Mouse (Mus musculus) embryonic facial prominence, embryonic 10.5 days (tissue): ENCODE measurements around the gene Sfxn3. TPM values are rescaled to one million over a fixed set of nuclear protein-coding genes. Genes with fewer than 3 reads are reported as not detected.

Experiments used
- DNase-seq: peaks from one replicate; pipeline ENCODE4 v3.0.0-alpha.2; 2017; ENCODE audit warnings: low spot score
- H3K27ac ChIP-seq: fragments of 300-500 bp; sonication (generic); replicated peaks from 2 replicates; pipeline ENCODE4 v1.5.1; 2016; ENCODE audit warnings: mild to moderate bottlenecking
- H3K27me3 ChIP-seq: fragments of 300-500 bp; sonication (generic); replicated peaks from 2 replicates; pipeline ENCODE4 v1.6.1; 2016; ENCODE audit warnings: low read depth, mild to moderate bottlenecking; ENCODE audit not compliant: poor library complexity, severe bottlenecking
- H3K36me3 ChIP-seq: fragments of 300-500 bp; sonication (generic); replicated peaks from 2 replicates; pipeline ENCODE4 v1.6.1; 2016; ENCODE audit warnings: mild to moderate bottlenecking, moderate library complexity
- H3K4me1 ChIP-seq: fragments of 300-500 bp; sonication (generic); 2 replicates; pipeline ENCODE4 v1.6.1; 2016
- H3K4me3 ChIP-seq: fragments of 300-500 bp; sonication (generic); 2 replicates; pipeline ENCODE4 v1.5.1; 2016; ENCODE audit warnings: mild to moderate bottlenecking, moderate library complexity
- H3K9me3 ChIP-seq: fragments of 300-500 bp; sonication (generic); 2 replicates; pipeline ENCODE4 v1.6.1; 2016; ENCODE audit warnings: mild to moderate bottlenecking
- WGBS: fragments of 180-500 bp; shearing (Covaris S2); methylation state at CpG from one replicate; pipeline ENCODE4 v1.1.7; 2016; 5-methylcytosine and 5-hydroxymethylcytosine counted together
- polyA plus RNA-seq: library from polyadenylated mRNA; unstranded; fragments of >200 nt; fragmentation: Nextera tagmentation; extraction: Ambion mirVana; gene quantifications from 2 replicates; pipeline ENCODE4 v1.2.1, GENCODE M21; 2016

Gene Sfxn3
- polyA plus RNA-seq, 1 experiment from 2014 or later: 9.8 TPM

- peak overlapping the region; percentile 88 for H3K27ac ChIP-seq
Measured at GRCm38 (mm10) chr19:45075323-45076035, 28.2 kb downstream of the Sfxn3 start.

GRCm38 (mm10) chr19:45076036-45076575 lies 28.8 kb downstream of the Sfxn3 start:
- Histone ChIP-seq H3K27ac (no peak overlapping the region), H3K4me1 (peaks cover 70% of the 10 kb centered on the region), H3K4me3 (peak overlapping the region; percentile 63), H3K36me3 (no peaks in the 10 kb centered on the region), H3K9me3 (no peaks in the 10 kb centered on the region), H3K27me3 (peaks cover 87% of the 10 kb centered on the region)
- no peak for DNase-seq
- WGBS: 6% methylated on average over 17 of the region's 17 CpGs

More at GRCm38 (mm10) chr19:45075323-45076035, 28.2 kb downstream of the Sfxn3 start:
- Histone ChIP-seq H3K4me3 (peak overlapping the region; percentile 63), H3K9me3 (no peaks in the 10 kb centered on the region), H3K27me3 (peaks cover 87% of the 10 kb centered on the region), H3K36me3 (no peaks in the 10 kb centered on the region), H3K4me1 (peaks cover 63% of the 10 kb centered on the region)
- DNase-seq: peak; percentile 48
- WGBS: under 1% methylated on average over 32 of the region's 32 CpGs

DNA sequence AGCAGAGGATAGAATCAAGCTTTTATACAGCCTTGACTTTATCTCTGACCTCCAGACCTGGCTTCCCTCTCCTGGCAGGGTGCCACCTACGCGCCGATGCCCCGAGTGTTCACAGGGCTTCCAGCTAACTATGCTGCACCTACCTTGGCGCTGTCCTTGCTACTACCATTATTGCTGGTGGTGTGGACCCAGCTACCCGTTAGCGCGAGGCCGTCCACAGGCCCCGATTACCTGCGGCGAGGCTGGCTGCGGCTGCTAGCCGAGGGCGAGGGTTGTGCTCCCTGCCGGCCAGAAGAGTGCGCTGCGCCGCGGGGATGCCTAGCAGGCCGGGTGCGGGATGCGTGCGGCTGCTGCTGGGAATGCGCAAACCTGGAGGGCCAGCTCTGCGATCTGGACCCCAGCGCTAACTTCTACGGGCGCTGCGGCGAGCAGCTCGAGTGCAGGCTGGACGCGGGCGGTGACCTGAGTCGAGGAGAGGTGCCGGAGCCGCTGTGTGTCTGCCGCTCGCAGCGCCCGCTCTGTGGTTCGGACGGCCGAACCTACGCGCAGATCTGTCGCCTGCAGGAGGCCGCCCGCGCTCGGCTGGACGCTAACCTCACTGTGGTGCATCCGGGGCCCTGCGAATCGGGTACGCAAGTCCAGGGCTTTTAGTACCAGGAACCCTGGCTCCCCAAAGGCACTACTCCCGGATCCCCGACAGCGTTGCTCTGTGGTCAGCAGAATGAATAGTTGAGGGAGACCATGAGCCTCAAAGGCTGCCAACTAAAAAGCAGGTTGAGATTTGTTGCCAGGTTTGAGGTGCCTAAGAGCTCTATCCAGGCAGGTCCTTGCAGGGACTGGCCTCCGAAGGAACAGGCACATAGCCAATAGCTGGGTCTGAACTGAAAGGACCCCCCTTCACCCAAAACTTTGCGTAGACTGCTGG lies 29.5 kb downstream of the Sfxn3 start:
- WGBS: under 1% methylated on average over 62 of the region's 62 CpGs
- H3K36me3 ChIP-seq: no peaks in the 10 kb centered on the region
- peaks cover 74% of the 10 kb centered on the region for H3K4me1 ChIP-seq
- peaks cover 87% of the 10 kb centered on the region for H3K27me3 ChIP-seq
- peak; percentile 82 for DNase-seq
- H3K4me3 ChIP-seq: peak overlapping the region; percentile 63
- H3K27ac ChIP-seq: peak overlapping the region; percentile 0; the same call in 1 of the 2 replicates
- H3K9me3 ChIP-seq: no peaks in the 10 kb centered on the region

DNA sequence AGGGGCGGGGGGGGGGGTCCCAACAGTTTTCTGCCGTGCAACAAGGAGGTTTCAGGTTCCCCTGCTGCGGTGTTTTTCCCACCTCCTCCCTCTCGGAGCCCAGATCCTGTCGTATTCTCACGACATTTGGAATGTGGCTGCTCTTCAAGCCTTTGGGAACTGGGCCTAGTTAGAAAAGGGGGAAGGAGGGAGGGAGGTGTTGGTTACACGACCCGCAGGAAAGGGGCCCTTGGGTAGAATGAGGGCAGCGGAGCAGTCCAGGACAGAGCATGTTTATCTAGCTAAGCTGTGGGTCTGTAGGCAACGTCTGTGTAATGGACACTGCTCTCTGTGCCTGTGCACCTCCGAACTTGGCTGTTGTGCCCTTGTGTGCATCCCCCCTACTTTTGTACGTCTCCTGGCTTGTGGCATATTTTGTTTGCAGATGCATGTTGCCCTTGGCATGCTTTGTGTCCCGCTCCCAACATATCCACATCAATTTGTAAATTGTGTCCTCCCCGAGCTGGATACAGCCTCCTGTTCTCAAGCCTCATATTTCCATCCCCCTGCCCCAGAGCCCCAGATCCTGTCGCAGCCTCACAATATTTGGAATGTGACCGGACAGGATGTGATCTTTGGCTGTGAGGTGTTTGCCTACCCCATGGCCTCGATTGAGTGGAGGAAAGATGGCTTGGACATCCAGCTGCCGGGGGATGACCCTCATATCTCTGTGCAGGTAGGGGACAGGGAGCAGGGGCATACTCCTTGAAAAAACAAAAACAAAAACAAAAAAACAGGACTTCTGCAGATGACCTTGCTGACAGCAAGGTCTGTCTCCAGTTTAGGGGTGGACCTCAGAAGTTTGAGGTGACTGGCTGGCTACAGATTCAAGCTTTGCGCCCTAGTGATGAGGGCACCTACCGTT lies 30.7 kb downstream of the Sfxn3 start:
- H3K4me1 ChIP-seq: peaks cover 78% of the 10 kb centered on the region
- 4% methylated on average over 20 of the region's 20 CpGs for WGBS
- H3K36me3 ChIP-seq: no peaks in the 10 kb centered on the region
- peaks cover 91% of the 10 kb centered on the region for H3K27me3 ChIP-seq
- H3K27ac ChIP-seq: no peak overlapping the region
- peak; percentile 53 for DNase-seq
- H3K9me3 ChIP-seq: no peaks in the 10 kb centered on the region
- peak overlapping the region; percentile 63; the same call in 1 of the 2 replicates for H3K4me3 ChIP-seq

- no peak overlapping the region for H3K27ac ChIP-seq
- WGBS: 5% methylated on average over 17 of the region's 17 CpGs
- no peaks in the 10 kb centered on the region for H3K9me3 ChIP-seq
- H3K27me3 ChIP-seq: peaks cover 92% of the 10 kb centered on the region
- DNase-seq: peak; percentile 52
- no peaks in the 10 kb centered on the region for H3K36me3 ChIP-seq
- H3K4me1 ChIP-seq: peaks cover 84% of the 10 kb centered on the region
- H3K4me3 ChIP-seq: peak overlapping the region; percentile 51
Measured at GRCm38 (mm10) chr19:45078971-45079764, 31.9 kb downstream of the Sfxn3 start.

DNA sequence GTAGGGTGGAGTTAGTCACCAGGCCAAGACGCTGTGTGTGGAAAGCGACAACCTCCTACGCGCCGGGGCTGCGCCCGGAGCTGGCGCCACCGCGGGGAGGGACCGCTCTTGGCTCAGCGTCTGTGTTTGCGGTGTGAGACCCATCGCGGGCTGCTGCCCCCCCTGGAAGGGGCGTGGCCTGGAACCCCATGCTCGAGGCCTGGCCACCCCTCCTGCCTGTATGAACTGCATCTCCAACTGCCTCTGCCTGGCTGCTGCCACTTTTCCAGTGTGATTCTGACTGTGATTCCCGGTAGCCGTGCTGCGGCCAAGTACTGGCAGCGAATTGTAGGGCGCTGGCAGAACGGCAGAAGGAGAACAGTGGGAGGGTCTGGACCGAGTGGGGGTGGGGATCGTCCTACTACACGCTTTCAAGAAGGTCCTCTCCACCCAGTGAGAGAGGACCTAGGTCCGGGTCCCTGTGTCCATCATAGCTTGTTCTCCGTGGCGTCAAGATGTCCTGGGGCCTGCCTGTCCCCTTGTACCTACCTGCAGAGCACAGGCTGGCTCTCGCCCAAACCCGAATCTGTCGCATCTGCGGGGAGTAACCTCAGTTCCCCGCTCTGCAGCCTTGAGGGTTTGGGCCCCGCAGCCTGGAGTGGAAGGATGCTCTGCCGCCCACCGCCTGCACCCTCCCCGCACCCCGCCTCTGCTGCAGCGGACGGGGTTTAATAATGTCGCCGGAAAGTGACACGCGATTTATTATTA lies 32.6 kb downstream of the Sfxn3 start:
- DNase-seq: peak; percentile 72
- Histone ChIP-seq H3K9me3 (no peaks in the 10 kb centered on the region), H3K4me3 (peak overlapping the region; percentile 51), H3K27me3 (peaks cover 99% of the 10 kb centered on the region), H3K4me1 (peaks cover 82% of the 10 kb centered on the region), H3K36me3 (no peaks in the 10 kb centered on the region), H3K27ac (peak overlapping the region; percentile 49; the same call in 1 of the 2 replicates)
- under 1% methylated on average over 45 of the region's 45 CpGs for WGBS

DNA sequence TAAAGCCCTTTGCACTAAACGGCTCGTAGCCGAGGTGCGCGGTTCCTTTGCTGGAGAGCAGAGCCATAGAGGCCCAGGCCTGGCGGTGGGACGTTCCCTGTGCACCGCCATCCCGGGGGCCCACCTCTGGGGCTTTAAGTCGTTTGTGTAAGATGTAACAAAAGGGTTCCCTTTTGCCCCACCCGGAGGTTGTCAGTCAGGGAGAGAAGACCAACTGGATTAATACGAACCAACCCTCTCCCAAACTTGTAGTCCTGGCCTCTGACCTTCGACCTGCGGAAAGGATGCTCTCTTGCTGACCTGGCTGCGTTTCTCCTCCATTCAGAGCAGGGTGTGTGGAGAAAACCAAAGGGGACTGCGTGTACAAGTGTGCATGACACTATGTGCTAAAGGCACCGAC lies 33.4 kb downstream of the Sfxn3 start:
- Histone ChIP-seq H3K9me3 (no peaks in the 10 kb centered on the region), H3K4me3 (peak overlapping the region; percentile 51), H3K27ac (no peak overlapping the region), H3K27me3 (peaks cover 100% of the 10 kb centered on the region), H3K4me1 (peaks cover 82% of the 10 kb centered on the region), H3K36me3 (no peaks in the 10 kb centered on the region)
- peak; percentile 41 for DNase-seq
- WGBS: under 1% methylated on average over 17 of the region's 17 CpGs

DNA sequence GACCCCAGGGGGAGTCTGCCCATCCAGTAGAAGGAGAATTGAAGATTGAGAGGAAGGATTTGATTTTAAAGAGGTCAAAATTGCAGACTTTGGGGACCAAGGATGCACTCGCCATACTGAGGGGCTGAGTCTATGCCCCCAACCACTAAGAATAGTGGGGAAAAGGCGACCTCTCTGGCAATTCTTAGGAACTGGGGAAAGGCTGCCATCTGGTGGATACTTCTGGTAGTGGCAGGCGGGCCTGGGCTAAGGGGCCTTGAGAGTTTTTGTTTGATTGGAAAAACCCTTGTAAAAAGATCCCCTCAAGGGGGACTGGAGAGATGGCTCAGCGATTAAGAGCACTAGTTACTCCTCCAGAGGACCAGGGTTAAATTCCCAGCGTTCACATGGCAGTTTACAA lies 34.0 kb downstream of the Sfxn3 start:
- Histone ChIP-seq H3K4me1 (peaks cover 79% of the 10 kb centered on the region), H3K4me3 (peak overlapping the region; percentile 51), H3K9me3 (no peaks in the 10 kb centered on the region), H3K36me3 (no peaks in the 10 kb centered on the region), H3K27me3 (peaks cover 100% of the 10 kb centered on the region), H3K27ac (no peak overlapping the region)
- peak; percentile 86 for DNase-seq
- under 1% methylated on average over 5 of the region's 5 CpGs for WGBS

DNA sequence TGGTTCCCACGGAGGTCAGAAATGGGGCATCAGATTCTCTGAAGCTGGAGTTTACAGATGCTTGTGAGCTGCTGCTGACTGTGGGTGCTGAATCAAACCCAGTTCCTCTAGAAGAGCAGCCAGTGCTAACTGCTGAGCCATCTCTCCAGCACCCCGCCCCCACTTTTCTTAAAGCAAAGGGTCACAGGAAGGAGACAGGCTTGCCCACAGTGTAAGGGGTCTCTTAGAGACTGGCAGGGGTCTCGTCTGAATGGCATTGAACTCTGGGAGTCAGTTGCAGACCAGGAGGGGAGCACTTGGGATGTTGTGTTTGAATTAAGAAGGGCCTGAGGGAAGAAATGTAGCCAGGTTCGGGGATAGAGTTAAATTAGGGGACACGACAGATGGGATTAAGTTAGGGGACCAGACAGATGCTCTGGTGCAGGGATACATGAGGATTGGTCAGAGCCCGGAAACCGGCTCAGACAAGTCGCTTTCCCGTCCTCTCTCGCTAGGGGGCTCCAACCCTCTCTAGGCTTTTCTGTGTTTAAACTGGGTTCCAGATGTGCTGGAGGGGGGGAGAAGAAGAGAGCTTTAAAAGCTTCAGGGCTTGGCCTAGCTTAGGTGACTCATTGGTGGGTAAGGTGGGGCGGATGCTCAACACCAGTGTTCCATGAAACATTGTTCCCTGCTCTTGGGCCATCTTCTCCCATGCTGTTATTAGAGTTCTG lies 34.7 kb downstream of the Sfxn3 start:
- peak; percentile 75 for DNase-seq
- Histone ChIP-seq H3K4me1 (peaks cover 75% of the 10 kb centered on the region), H3K27me3 (peaks cover 100% of the 10 kb centered on the region), H3K9me3 (no peaks in the 10 kb centered on the region), H3K36me3 (no peaks in the 10 kb centered on the region), H3K4me3 (no peak overlapping the region), H3K27ac (no peak overlapping the region)
- 14% methylated on average over 11 of the region's 11 CpGs for WGBS

DNA sequence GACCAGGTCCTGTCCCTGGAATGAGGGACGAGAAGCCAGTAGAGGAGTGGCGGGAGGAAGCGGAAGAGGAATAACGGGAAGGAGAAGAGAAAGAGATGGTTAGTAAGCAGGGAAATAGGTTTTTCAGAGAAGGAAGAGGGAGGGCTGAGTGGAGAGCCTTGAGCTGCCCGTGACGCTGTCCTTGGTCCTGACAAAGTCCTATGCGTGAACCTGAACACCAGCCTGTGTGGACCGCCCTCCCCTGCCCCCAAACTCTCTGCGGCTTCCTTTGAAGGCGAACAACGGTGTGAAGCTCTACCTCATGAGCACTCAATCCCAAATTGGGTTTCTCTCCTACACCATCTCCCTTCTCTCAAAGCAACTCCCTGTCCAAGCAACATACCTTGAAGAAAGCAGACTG lies 50.6 kb downstream of the Sfxn3 start:
- H3K36me3 ChIP-seq: no peaks in the 10 kb centered on the region
- no peak overlapping the region for H3K27ac ChIP-seq
- no peaks in the 10 kb centered on the region for H3K9me3 ChIP-seq
- DNase-seq: peak; percentile 79
- H3K4me1 ChIP-seq: no peaks in the 10 kb centered on the region
- H3K4me3 ChIP-seq: no peak overlapping the region
- peaks cover 25% of the 10 kb centered on the region for H3K27me3 ChIP-seq
- WGBS: 25% methylated on average over 11 of the region's 11 CpGs
